Mouse (Mus musculus) embryonic facial prominence, embryonic 10.5 days (tissue): ENCODE results near the gene Cep350. TPM values are rescaled to one million over a fixed set of nuclear protein-coding genes. Genes with fewer than 3 reads are reported as not detected.
A peak's percentile ranks its signal among the peaks of the same experiment; 100 is the strongest.

ENCODE experiments used
- DNase-seq: peaks from one replicate; pipeline ENCODE4 v3.0.0-alpha.2; 2017; ENCODE audit warnings: low spot score
- H3K27ac ChIP-seq: fragments of 300-500 bp; sonication (generic); replicated peaks from 2 replicates; pipeline ENCODE4 v1.5.1; 2016; ENCODE audit warnings: mild to moderate bottlenecking
- H3K27me3 ChIP-seq: fragments of 300-500 bp; sonication (generic); replicated peaks from 2 replicates; pipeline ENCODE4 v1.6.1; 2016; ENCODE audit warnings: low read depth, mild to moderate bottlenecking; ENCODE audit not compliant: poor library complexity, severe bottlenecking
- H3K36me3 ChIP-seq: fragments of 300-500 bp; sonication (generic); replicated peaks from 2 replicates; pipeline ENCODE4 v1.6.1; 2016; ENCODE audit warnings: mild to moderate bottlenecking, moderate library complexity
- H3K4me1 ChIP-seq: fragments of 300-500 bp; sonication (generic); 2 replicates; pipeline ENCODE4 v1.6.1; 2016
- H3K4me3 ChIP-seq: fragments of 300-500 bp; sonication (generic); 2 replicates; pipeline ENCODE4 v1.5.1; 2016; ENCODE audit warnings: mild to moderate bottlenecking, moderate library complexity
- H3K9me3 ChIP-seq: fragments of 300-500 bp; sonication (generic); 2 replicates; pipeline ENCODE4 v1.6.1; 2016; ENCODE audit warnings: mild to moderate bottlenecking
- WGBS: fragments of 180-500 bp; shearing (Covaris S2); methylation state at CpG from one replicate; pipeline ENCODE4 v1.1.7; 2016; 5-methylcytosine and 5-hydroxymethylcytosine counted together
- polyA plus RNA-seq: library from polyadenylated mRNA; unstranded; fragments of >200 nt; fragmentation: Nextera tagmentation; extraction: Ambion mirVana; gene quantifications from 2 replicates; pipeline ENCODE4 v1.2.1, GENCODE M21; 2016

Cep350 gene
- polyA plus RNA-seq, 1 experiment from 2014 or later: 8.2 TPM

- 89% methylated on average over 5 of the region's 5 CpGs for WGBS
- Histone ChIP-seq H3K27ac (no peak overlapping the region), H3K27me3 (no peaks in the 10 kb centered on the region), H3K4me3 (no peak overlapping the region), H3K9me3 (no peaks in the 10 kb centered on the region), H3K4me1 (no peaks in the 10 kb centered on the region), H3K36me3 (no peaks in the 10 kb centered on the region)
- DNase-seq: no peak
Observed at GRCm38 (mm10) chr1:155820646-155821045, 152.4 kb downstream of the Cep350 start.

GRCm38 (mm10) chr1:155816167-155816566 is 156.9 kb downstream of the Cep350 start:
- 74% methylated on average over 2 of the region's 2 CpGs for WGBS
- H3K27ac ChIP-seq: no peak overlapping the region
- no peak for DNase-seq
- no peaks in the 10 kb centered on the region for H3K36me3 ChIP-seq
- H3K27me3 ChIP-seq: peaks cover 15% of the 10 kb centered on the region
- peaks cover 14% of the 10 kb centered on the region for H3K4me1 ChIP-seq
- H3K9me3 ChIP-seq: no peaks in the 10 kb centered on the region
- H3K4me3 ChIP-seq: no peak overlapping the region

GRCm38 (mm10) chr1:155812581-155813499 is 160.2 kb downstream of the Cep350 start, which contains the start of gene Qsox1:
Qsox1 (minus strand) TSS chr1:155812889.
- Histone ChIP-seq H3K4me1 (peaks cover 28% of the 10 kb centered on the region), H3K36me3 (no peaks in the 10 kb centered on the region), H3K9me3 (no peaks in the 10 kb centered on the region), H3K27me3 (peaks cover 16% of the 10 kb centered on the region), H3K4me3 (peak within 1 kb of the TSS; percentile 75), H3K27ac (peak within 1 kb of the TSS; percentile 74)
- peak; percentile 94 for DNase-seq
- under 1% methylated on average over 67 of the region's 67 CpGs for WGBS

GRCm38 (mm10) chr1:155811995-155812580 is 161.0 kb downstream of the Cep350 start:
- peak overlapping the region; percentile 75 for H3K4me3 ChIP-seq
- peaks cover 28% of the 10 kb centered on the region for H3K4me1 ChIP-seq
- DNase-seq: no peak
- H3K27me3 ChIP-seq: peaks cover 16% of the 10 kb centered on the region
- 4% methylated on average over 22 of the region's 22 CpGs for WGBS
- peak overlapping the region; percentile 74 for H3K27ac ChIP-seq
- no peaks in the 10 kb centered on the region for H3K36me3 ChIP-seq
- no peaks in the 10 kb centered on the region for H3K9me3 ChIP-seq

GRCm38 (mm10) chr1:155810616-155811015 is 162.4 kb downstream of the Cep350 start:
- DNase-seq: no peak
- H3K9me3 ChIP-seq: no peaks in the 10 kb centered on the region
- 64% methylated on average over 7 of the region's 7 CpGs for WGBS
- peaks cover 16% of the 10 kb centered on the region for H3K27me3 ChIP-seq
- H3K4me1 ChIP-seq: peaks cover 28% of the 10 kb centered on the region
- no peak overlapping the region for H3K4me3 ChIP-seq
- no peak overlapping the region for H3K27ac ChIP-seq
- H3K36me3 ChIP-seq: no peaks in the 10 kb centered on the region

- H3K36me3 ChIP-seq: no peaks in the 10 kb centered on the region
- no peak overlapping the region for H3K4me3 ChIP-seq
- no peak for DNase-seq
- 80% methylated on average over 10 of the region's 10 CpGs for WGBS
- H3K27me3 ChIP-seq: peaks cover 16% of the 10 kb centered on the region
- peaks cover 28% of the 10 kb centered on the region for H3K4me1 ChIP-seq
- H3K27ac ChIP-seq: no peak overlapping the region
- H3K9me3 ChIP-seq: no peaks in the 10 kb centered on the region
Observed at GRCm38 (mm10) chr1:155809706-155810442, 163.2 kb downstream of the Cep350 start.

- no peak overlapping the region for H3K27ac ChIP-seq
- DNase-seq: no peak
- H3K4me3 ChIP-seq: no peak overlapping the region
- H3K36me3 ChIP-seq: peaks cover 5% of the 10 kb centered on the region
- H3K4me1 ChIP-seq: peaks cover 27% of the 10 kb centered on the region
- 91% methylated on average over 4 of the region's 4 CpGs for WGBS
- no peaks in the 10 kb centered on the region for H3K9me3 ChIP-seq
- peaks cover 10% of the 10 kb centered on the region for H3K27me3 ChIP-seq
Observed at GRCm38 (mm10) chr1:155808261-155808660, 164.8 kb downstream of the Cep350 start.

GRCm38 (mm10) chr1:155805607-155806006 is 167.4 kb downstream of the Cep350 start:
- Histone ChIP-seq H3K9me3 (no peaks in the 10 kb centered on the region), H3K4me3 (no peak overlapping the region), H3K27ac (no peak overlapping the region), H3K27me3 (no peaks in the 10 kb centered on the region; the same call in 1 of the 2 replicates), H3K4me1 (peaks cover 8% of the 10 kb centered on the region), H3K36me3 (peaks cover 21% of the 10 kb centered on the region)
- WGBS: 94% methylated on average over 9 of the region's 9 CpGs
- DNase-seq: no peak

GRCm38 (mm10) chr1:155801014-155801991 is 171.8 kb downstream of the Cep350 start:
- Histone ChIP-seq H3K27me3 (no peaks in the 10 kb centered on the region), H3K9me3 (no peaks in the 10 kb centered on the region), H3K36me3 (peaks cover 34% of the 10 kb centered on the region), H3K4me1 (no peaks in the 10 kb centered on the region), H3K27ac (no peak overlapping the region), H3K4me3 (no peak overlapping the region)
- no peak for DNase-seq
- WGBS: 91% methylated on average over 11 of the region's 11 CpGs

- Histone ChIP-seq H3K4me3 (no peak overlapping the region), H3K9me3 (no peaks in the 10 kb centered on the region), H3K27me3 (no peaks in the 10 kb centered on the region), H3K27ac (no peak overlapping the region), H3K36me3 (peaks cover 53% of the 10 kb centered on the region), H3K4me1 (no peaks in the 10 kb centered on the region)
- 94% methylated on average over 4 of the region's 4 CpGs for WGBS
- DNase-seq: no peak
Observed at GRCm38 (mm10) chr1:155798000-155798399, 175.1 kb downstream of the Cep350 start.

- Histone ChIP-seq H3K36me3 (peaks cover 50% of the 10 kb centered on the region), H3K9me3 (no peaks in the 10 kb centered on the region)
- 89% methylated on average over 4 of the region's 4 CpGs for WGBS
Observed at GRCm38 (mm10) chr1:155797425-155797824, 175.6 kb downstream of the Cep350 start.

More at GRCm38 (mm10) chr1:155797425-155797824, 175.6 kb downstream of the Cep350 start:
- no peaks in the 10 kb centered on the region for H3K27me3 ChIP-seq
- no peak for DNase-seq
- H3K27ac ChIP-seq: no peak overlapping the region
- no peak overlapping the region for H3K4me3 ChIP-seq
- H3K4me1 ChIP-seq: no peaks in the 10 kb centered on the region
